Mouse (Mus musculus) limb, embryonic 11.5 days (tissue): ENCODE data around the gene Pxk. TPM values are rescaled to one million over a fixed set of nuclear protein-coding genes. Genes with fewer than 3 reads are reported as not detected.

Source experiments
- ATAC-seq: fragments of 200-750 bp; cut with Nextera tagmentation; 2 replicates; pipeline ENCODE4 v1.8.0; 2017; ENCODE audit warnings: low read depth; ENCODE audit not compliant: insufficient number of reproducible peaks, low FRiP score, low TSS enrichment
- DNase-seq: peaks from one replicate; pipeline ENCODE4 v3.0.0-alpha.2; 2015; ENCODE audit warnings: low spot score
- H3K27ac ChIP-seq: fragments of 300-500 bp; sonication (generic); replicated peaks from 2 replicates; pipeline ENCODE4 v1.5.1; 2014; ENCODE audit warnings: low read depth, mild to moderate bottlenecking, low read length
- H3K27me3 ChIP-seq: fragments of 300-500 bp; sonication (generic); 2 replicates; pipeline ENCODE4 v1.6.1; 2014; ENCODE audit warnings: mild to moderate bottlenecking, low read length, mixed read lengths; ENCODE audit not compliant: control insufficient read depth, insufficient read depth
- H3K36me3 ChIP-seq: fragments of 300-500 bp; sonication (generic); 2 replicates; pipeline ENCODE4 v1.6.1; 2014; ENCODE audit warnings: mild to moderate bottlenecking, low read length, moderate library complexity, mixed read lengths; ENCODE audit not compliant: control insufficient read depth, insufficient read depth
- H3K4me1 ChIP-seq: fragments of 300-500 bp; sonication (generic); 2 replicates; pipeline ENCODE4 v1.6.1; 2014; ENCODE audit warnings: low read length, mixed read lengths; ENCODE audit not compliant: control insufficient read depth, insufficient read depth
- H3K4me2 ChIP-seq: fragments of 300-500 bp; sonication (generic); 2 replicates; pipeline ENCODE4 v1.6.1; 2014; ENCODE audit warnings: low read depth, mild to moderate bottlenecking, moderate library complexity; ENCODE audit not compliant: severe bottlenecking
- H3K4me3 ChIP-seq: fragments of 300-500 bp; sonication (generic); 2 replicates; pipeline ENCODE4 v1.5.1; 2014; ENCODE audit warnings: low read depth, low read length
- H3K9ac ChIP-seq: fragments of 300-500 bp; sonication (generic); 2 replicates; pipeline ENCODE4 v1.6.1; 2014; ENCODE audit warnings: mild to moderate bottlenecking, low read length
- H3K9me3 ChIP-seq: fragments of 300-500 bp; sonication (generic); 2 replicates; pipeline ENCODE4 v1.6.1; 2016; ENCODE audit warnings: low read length; ENCODE audit not compliant: control insufficient read depth
- WGBS: fragments of 180-500 bp; shearing (Covaris S2); extraction: QIAGEN DNeasy Blood & Tissue Kit; methylation state at CpG from one replicate; pipeline ENCODE4 v1.1.7; 2014; 5-methylcytosine and 5-hydroxymethylcytosine counted together
- polyA plus RNA-seq: library from polyadenylated mRNA; unstranded; fragments of >200 nt; fragmentation: Nextera tagmentation; extraction: Ambion mirVana; gene quantifications from 2 replicates; pipeline ENCODE4 v1.2.1, GENCODE M21; 2014

Pxk gene
- polyA plus RNA-seq, 1 experiment from 2014 or later: 26.2 TPM

DNA sequence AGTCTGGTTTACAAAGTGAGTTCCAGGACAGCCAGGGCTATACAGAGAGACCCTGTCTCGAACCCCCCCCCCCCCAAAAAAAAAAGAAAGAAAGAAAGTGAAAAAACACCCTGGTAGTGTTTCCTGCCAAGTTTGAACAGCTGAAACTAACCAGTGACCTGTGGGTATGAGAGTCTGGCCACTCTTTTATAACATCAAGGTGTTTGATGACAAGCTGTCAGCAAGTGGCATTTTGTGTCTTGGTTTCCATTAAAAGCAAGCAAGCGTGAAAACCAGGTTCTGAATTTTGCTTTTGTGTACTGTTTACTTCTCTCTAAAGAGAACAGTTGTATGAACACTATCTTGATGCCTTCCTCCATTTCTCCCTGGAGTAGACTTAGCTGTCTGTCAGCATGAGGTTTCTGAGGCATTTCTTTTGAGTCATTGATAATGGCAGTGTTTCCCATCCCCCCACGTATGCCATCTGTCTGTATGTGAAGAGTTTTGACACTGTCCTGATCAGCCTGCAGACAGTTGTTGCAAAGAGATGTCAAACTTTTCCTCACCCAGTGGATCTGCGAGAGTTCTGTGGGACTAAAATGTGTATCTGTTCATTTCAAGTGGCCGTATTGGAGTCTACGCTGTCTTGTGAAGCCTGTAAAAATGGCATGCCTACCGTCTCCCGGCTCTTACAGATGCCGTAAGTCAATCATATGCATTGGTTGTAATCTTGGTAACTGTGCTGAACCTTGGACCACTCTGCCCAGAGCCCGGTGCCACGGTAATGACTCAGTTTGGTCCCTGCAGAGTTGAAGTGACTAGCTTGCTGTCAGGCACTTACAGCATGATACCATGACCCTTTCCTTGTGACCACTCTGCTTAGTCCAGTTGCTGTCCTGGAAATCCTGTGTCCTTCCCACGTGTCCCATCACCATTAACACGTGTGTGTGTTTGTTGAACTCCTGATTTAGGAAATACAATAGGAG is 47.9 kb downstream of the Pxk start:
- Histone ChIP-seq H3K36me3 (no peaks in the 10 kb centered on the region; the same call in 1 of the 2 replicates), H3K4me1 (no peaks in the 10 kb centered on the region), H3K27ac (no peak overlapping the region), H3K9me3 (no peaks in the 10 kb centered on the region; the same call in 1 of the 2 replicates), H3K9ac (no peak overlapping the region), H3K4me2 (no peak overlapping the region), H3K4me3 (no peak overlapping the region), H3K27me3 (no peaks in the 10 kb centered on the region)
- ATAC-seq (no peak), DNase-seq (no peak)
- 80% methylated on average over 13 of the region's 13 CpGs for WGBS

DNA sequence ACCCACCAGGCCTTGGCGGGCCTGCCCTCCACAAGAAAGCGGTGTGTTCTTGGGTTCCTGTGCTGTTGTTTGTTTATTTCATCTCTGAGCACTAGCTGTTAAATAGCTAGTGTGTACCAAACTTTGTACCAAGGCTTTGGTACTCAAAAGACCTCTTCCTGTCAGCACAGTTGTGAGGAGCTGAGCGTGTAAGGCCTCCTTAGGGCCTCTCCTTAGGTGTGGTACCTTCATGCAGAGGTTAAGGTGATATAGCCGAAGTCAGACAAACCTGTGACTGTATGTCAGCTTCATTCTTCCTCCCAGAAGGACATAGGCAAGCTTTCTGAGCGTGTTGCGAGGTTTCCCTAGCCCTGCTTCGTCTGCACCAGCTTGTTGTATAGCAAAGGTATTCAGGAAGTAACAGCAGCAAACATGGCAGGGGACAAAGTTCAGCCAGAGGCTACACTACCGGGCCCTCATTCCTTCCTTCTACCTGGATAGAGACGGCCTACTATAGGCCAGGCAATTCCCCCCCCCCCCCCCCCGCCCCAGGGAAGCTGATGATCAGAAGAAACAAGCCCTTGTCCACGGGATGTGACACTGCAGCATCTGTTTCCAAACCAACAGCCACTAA is 48.7 kb downstream of the Pxk start:
- H3K27ac ChIP-seq: no peak overlapping the region
- no peaks in the 10 kb centered on the region for H3K27me3 ChIP-seq
- H3K4me2 ChIP-seq: no peak overlapping the region
- ATAC-seq (no peak), DNase-seq (no peak)
- H3K36me3 ChIP-seq: no peaks in the 10 kb centered on the region; the same call in 1 of the 2 replicates
- no peak overlapping the region for H3K9ac ChIP-seq
- no peaks in the 10 kb centered on the region; the same call in 1 of the 2 replicates for H3K9me3 ChIP-seq
- 89% methylated on average over 11 of the region's 11 CpGs for WGBS
- no peak overlapping the region for H3K4me3 ChIP-seq
- H3K4me1 ChIP-seq: no peaks in the 10 kb centered on the region

DNA sequence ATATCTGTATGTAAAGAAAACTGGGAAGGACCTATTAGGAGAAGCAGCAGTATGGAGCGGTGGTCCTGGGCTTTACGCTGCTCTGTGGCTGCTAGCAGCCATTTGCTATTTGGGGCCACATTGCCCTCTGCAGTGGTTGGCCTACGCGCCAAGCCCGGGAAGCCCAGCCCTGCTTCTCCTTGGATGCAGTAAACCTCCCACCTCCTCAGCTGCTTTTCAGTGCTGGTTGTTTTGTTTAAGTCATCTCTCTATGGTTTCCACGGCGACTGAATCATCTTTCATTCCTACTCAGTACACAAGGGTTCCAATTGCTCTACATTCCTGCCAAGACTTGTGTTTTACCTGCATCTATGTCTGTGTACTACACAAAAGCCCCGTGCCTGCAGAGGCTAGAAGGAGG is 50.8 kb downstream of the Pxk start:
- ATAC-seq: no peak
- Histone ChIP-seq H3K27ac (no peak overlapping the region), H3K4me1 (no peaks in the 10 kb centered on the region), H3K9me3 (no peaks in the 10 kb centered on the region; the same call in 1 of the 2 replicates), H3K4me2 (no peak overlapping the region), H3K36me3 (no peaks in the 10 kb centered on the region), H3K9ac (no peak overlapping the region), H3K4me3 (no peak overlapping the region), H3K27me3 (no peaks in the 10 kb centered on the region)
- 86% methylated on average over 8 of the region's 8 CpGs for WGBS
- DNase-seq: no peak

DNA sequence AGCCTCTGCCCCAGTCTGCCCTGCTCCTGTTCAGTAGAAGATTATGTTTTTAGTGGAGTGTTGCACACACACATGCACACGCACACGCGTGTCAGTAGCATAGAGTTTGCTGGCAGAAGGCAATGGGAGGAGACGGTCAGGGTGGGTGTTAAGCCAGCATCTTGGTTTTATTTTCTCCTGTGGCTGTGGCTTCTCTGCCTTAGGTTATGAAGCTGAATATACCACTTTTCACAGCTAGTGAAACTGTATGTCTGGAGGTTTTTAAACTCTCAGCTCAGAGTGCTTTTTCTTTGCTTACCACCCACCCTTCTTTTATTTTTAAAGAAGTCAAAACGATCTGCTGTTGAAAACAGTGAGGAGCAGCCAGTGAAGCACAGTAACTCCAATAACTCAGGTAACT is 53.7 kb downstream of the Pxk start:
- no peaks in the 10 kb centered on the region for H3K27me3 ChIP-seq
- H3K4me1 ChIP-seq: no peaks in the 10 kb centered on the region
- no peak overlapping the region for H3K9ac ChIP-seq
- H3K9me3 ChIP-seq: no peaks in the 10 kb centered on the region
- DNase-seq: no peak
- WGBS: 96% methylated on average over 5 of the region's 5 CpGs
- no peaks in the 10 kb centered on the region for H3K36me3 ChIP-seq
- no peak overlapping the region for H3K4me2 ChIP-seq
- no peak overlapping the region for H3K27ac ChIP-seq
- H3K4me3 ChIP-seq: no peak overlapping the region
- ATAC-seq: no peak

DNA sequence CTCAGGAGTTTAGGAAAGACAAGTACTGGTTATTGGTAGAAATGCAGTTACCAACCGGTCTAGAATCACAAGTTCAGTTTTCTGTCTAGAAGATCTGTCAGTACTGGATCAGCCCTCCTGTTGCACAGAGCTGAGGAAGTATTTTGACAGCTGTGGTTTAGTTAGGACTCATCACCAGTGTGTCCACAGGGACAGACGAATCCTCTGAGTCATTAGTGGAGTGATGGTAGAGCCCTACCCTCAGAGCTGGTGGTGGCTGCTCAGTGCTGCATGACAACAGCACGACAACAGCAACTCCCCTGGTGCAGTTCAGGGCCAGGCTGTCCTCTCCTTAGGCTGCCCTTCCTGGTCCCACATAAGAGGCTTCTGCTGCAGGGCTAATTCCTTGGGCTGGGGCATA is 56.1 kb downstream of the Pxk start:
- H3K4me2 ChIP-seq: no peak overlapping the region
- no peaks in the 10 kb centered on the region for H3K9me3 ChIP-seq
- 85% methylated on average over 3 of the region's 3 CpGs for WGBS
- H3K4me1 ChIP-seq: no peaks in the 10 kb centered on the region
- no peaks in the 10 kb centered on the region for H3K36me3 ChIP-seq
- no peak for DNase-seq
- no peak overlapping the region for H3K4me3 ChIP-seq
- H3K27me3 ChIP-seq: no peaks in the 10 kb centered on the region
- no peak overlapping the region for H3K27ac ChIP-seq
- no peak for ATAC-seq
- no peak overlapping the region for H3K9ac ChIP-seq

- DNase-seq (no peak), ATAC-seq (no peak)
- WGBS: 47% methylated on average over 3 of the region's 3 CpGs
- no peak overlapping the region for H3K27ac ChIP-seq
- no peak overlapping the region for H3K4me3 ChIP-seq
- H3K27me3 ChIP-seq: no peaks in the 10 kb centered on the region
- H3K4me2 ChIP-seq: no peak overlapping the region
- H3K9ac ChIP-seq: no peak overlapping the region
- no peaks in the 10 kb centered on the region for H3K4me1 ChIP-seq
- no peaks in the 10 kb centered on the region for H3K9me3 ChIP-seq
- no peaks in the 10 kb centered on the region for H3K36me3 ChIP-seq
Measured at GRCm38 (mm10) chr14:8156947-8157346, 58.9 kb downstream of the Pxk start.

- Histone ChIP-seq H3K4me3 (no peak overlapping the region), H3K27me3 (no peaks in the 10 kb centered on the region), H3K4me2 (no peak overlapping the region), H3K27ac (no peak overlapping the region), H3K9ac (no peak overlapping the region), H3K9me3 (no peaks in the 10 kb centered on the region), H3K36me3 (peaks cover 1% of the 10 kb centered on the region; the same call in 1 of the 2 replicates), H3K4me1 (no peaks in the 10 kb centered on the region)
- no peak for ATAC-seq
- 87% methylated on average over 3 of the region's 3 CpGs for WGBS
- DNase-seq: no peak
Measured at GRCm38 (mm10) chr14:8158721-8159120, 60.7 kb downstream of the Pxk start.

GRCm38 (mm10) chr14:8159141-8159540 is 61.1 kb downstream of the Pxk start:
- H3K27me3 ChIP-seq: no peaks in the 10 kb centered on the region
- ATAC-seq: no peak
- H3K4me2 ChIP-seq: no peak overlapping the region
- no peak overlapping the region for H3K9ac ChIP-seq
- no peak for DNase-seq
- no peaks in the 10 kb centered on the region for H3K4me1 ChIP-seq
- H3K4me3 ChIP-seq: no peak overlapping the region
- H3K9me3 ChIP-seq: no peaks in the 10 kb centered on the region
- H3K27ac ChIP-seq: no peak overlapping the region
- H3K36me3 ChIP-seq: peaks cover 4% of the 10 kb centered on the region; the same call in 1 of the 2 replicates
- whole genome bisulfite sequencing: 89% methylated on average over 3 of the region's 3 CpGs
